Mouse (Mus musculus) intestine, postnatal 0 days (tissue): ENCODE results near the gene Exoc3l. TPM values are rescaled to one million over a fixed set of nuclear protein-coding genes. Genes with fewer than 3 reads are reported as not detected.

ENCODE experiments used
- ATAC-seq: fragments of 200-750 bp; cut with Nextera tagmentation; 2 replicates; pipeline ENCODE4 v1.8.0; 2017; ENCODE audit warnings: mild to moderate bottlenecking, moderate TSS enrichment, moderate library complexity
- H3K27ac ChIP-seq: fragments of 300-500 bp; sonication (generic); 2 replicates; pipeline ENCODE4 v1.5.1; 2014; ENCODE audit warnings: mild to moderate bottlenecking, low read depth, low read length, moderate library complexity
- H3K27me3 ChIP-seq: fragments of 300-500 bp; sonication (generic); replicated peaks from 2 replicates; pipeline ENCODE4 v1.6.1; 2014; ENCODE audit warnings: low read length, mixed read lengths; ENCODE audit not compliant: control insufficient read depth, insufficient read depth
- H3K36me3 ChIP-seq: fragments of 300-500 bp; sonication (generic); 2 replicates; pipeline ENCODE4 v1.6.1; 2014; ENCODE audit warnings: mild to moderate bottlenecking, moderate library complexity; ENCODE audit not compliant: control insufficient read depth, insufficient read depth
- H3K4me1 ChIP-seq: fragments of 300-500 bp; sonication (generic); replicated peaks from 2 replicates; pipeline ENCODE4 v1.6.1; 2014; ENCODE audit warnings: antibody characterized with exemption, low read length, mixed read lengths; ENCODE audit not compliant: control insufficient read depth, insufficient read depth
- H3K4me2 ChIP-seq: fragments of 300-500 bp; sonication (generic); replicated peaks from 2 replicates; pipeline ENCODE4 v1.6.1; 2014; ENCODE audit warnings: low read depth, mild to moderate bottlenecking, moderate library complexity
- H3K4me3 ChIP-seq: fragments of 300-500 bp; sonication (generic); 2 replicates; pipeline ENCODE4 v1.5.1; 2014; ENCODE audit warnings: low read depth, low read length
- H3K9ac ChIP-seq: fragments of 300-500 bp; sonication (generic); 2 replicates; pipeline ENCODE4 v1.6.1; 2014; ENCODE audit warnings: mild to moderate bottlenecking, low read depth, low read length
- H3K9me3 ChIP-seq: fragments of 300-500 bp; sonication (generic); 2 replicates; pipeline ENCODE4 v1.6.1; 2016; ENCODE audit warnings: mixed run types; ENCODE audit not compliant: control insufficient read depth
- CTCF ChIP-seq: sonication (generic); IDR thresholded peaks from 2 replicates; pipeline ENCODE4 v1.5.1; 2016; ENCODE audit warnings: low read depth, mild to moderate bottlenecking, control low read depth, antibody characterized with exemption, moderate library complexity
- WGBS: fragments of 180-500 bp; shearing (Covaris S2); extraction: QIAGEN DNeasy Blood & Tissue Kit; methylation state at CpG from one replicate; pipeline ENCODE4 v1.1.7; 2014; 5-methylcytosine and 5-hydroxymethylcytosine counted together
- polyA plus RNA-seq: library from polyadenylated mRNA; unstranded; fragments of >200 nt; fragmentation: Nextera tagmentation; extraction: Ambion mirVana; gene quantifications from 2 replicates; pipeline ENCODE4 v1.2.1, GENCODE M21; 2015

Gene Exoc3l
- polyA plus RNA-seq = 2.5 and 3.1 TPM in 2 replicates

GRCm38 (mm10) chr8:105295895-105296573, at the start of gene Exoc3l:
Gene Exoc3l, minus strand, starts transcription at chr8:105296101.
- Histone ChIP-seq H3K36me3 (peaks cover 12% of the 10 kb centered on the region), H3K27me3 (no peaks in the 10 kb centered on the region), H3K9ac (no peak within 1 kb of the TSS), H3K4me3 (peak within 1 kb of the TSS; percentile 95), H3K4me2 (peak within 1 kb of the TSS; percentile 85), H3K9me3 (no peaks in the 10 kb centered on the region), H3K27ac (no peak within 1 kb of the TSS), H3K4me1 (peaks cover 2% of the 10 kb centered on the region; the same call in 1 of the 2 replicates)
- no peak for ATAC-seq
- TF ChIP-seq CTCF = no peak
- 64% methylated on average over 11 of the region's 11 CpGs for WGBS

GRCm38 (mm10) chr8:105345061-105345975, 49.4 kb upstream of the Exoc3l start:
- TF ChIP-seq CTCF = no peak
- ATAC-seq = no peak
- Histone ChIP-seq H3K9me3 (no peaks in the 10 kb centered on the region), H3K27me3 (peaks cover 7% of the 10 kb centered on the region; the same call in 1 of the 2 replicates), H3K4me1 (peaks cover 17% of the 10 kb centered on the region), H3K27ac (peak overlapping the region; percentile 46; the same call in 1 of the 2 replicates), H3K9ac (no peak overlapping the region), H3K36me3 (no peaks in the 10 kb centered on the region), H3K4me2 (peak overlapping the region; percentile 95), H3K4me3 (no peak overlapping the region)
- WGBS = 40% methylated on average over 7 of the region's 7 CpGs

- Histone ChIP-seq H3K9ac (no peak overlapping the region), H3K27me3 (no peaks in the 10 kb centered on the region), H3K4me3 (no peak overlapping the region), H3K9me3 (no peaks in the 10 kb centered on the region), H3K4me1 (peaks cover 23% of the 10 kb centered on the region), H3K27ac (0 out of 2 replicates have a peak overlapping the region, but pooled peaks have one; percentile 0), H3K4me2 (no peak overlapping the region), H3K36me3 (no peaks in the 10 kb centered on the region)
- WGBS = 38% methylated on average over 7 of the region's 8 CpGs
- ATAC-seq = no peak
- no peak for TF ChIP-seq CTCF
These were observed 48.1 kb upstream of the Exoc3l start for GRCm38 (mm10) chr8:105343791-105344574.

GRCm38 (mm10) chr8:105342768-105343167, 46.9 kb upstream of the Exoc3l start:
- WGBS = 44% methylated on average over 4 of the region's 4 CpGs
- H3K27me3 ChIP-seq = no peaks in the 10 kb centered on the region

GRCm38 (mm10) chr8:105341399-105341798, 45.5 kb upstream of the Exoc3l start:
- 50% methylated on average over 8 of the region's 8 CpGs for WGBS
- ATAC-seq = no peak
- Histone ChIP-seq H3K27me3 (no peaks in the 10 kb centered on the region), H3K4me2 (no peak overlapping the region), H3K4me1 (peaks cover 20% of the 10 kb centered on the region), H3K36me3 (peaks cover 20% of the 10 kb centered on the region), H3K9ac (no peak overlapping the region), H3K27ac (no peak overlapping the region), H3K9me3 (no peaks in the 10 kb centered on the region), H3K4me3 (no peak overlapping the region)
- TF ChIP-seq CTCF = no peak

More at GRCm38 (mm10) chr8:105342768-105343167, 46.9 kb upstream of the Exoc3l start:
- Histone ChIP-seq H3K9ac (no peak overlapping the region), H3K4me1 (peaks cover 23% of the 10 kb centered on the region), H3K4me3 (no peak overlapping the region), H3K9me3 (no peaks in the 10 kb centered on the region), H3K27ac (no peak overlapping the region), H3K36me3 (peaks cover 7% of the 10 kb centered on the region; the same call in 1 of the 2 replicates), H3K4me2 (no peak overlapping the region)
- no peak for ATAC-seq
- TF ChIP-seq CTCF = no peak
